Mouse (Mus musculus): ENCODE measurements around the gene Arhgef12. TPM values are rescaled to one million over a fixed set of nuclear protein-coding genes. Genes with fewer than 3 reads are reported as not detected.

The Arhgef12 gene
- total RNA-seq, 2 experiments from 2014 or later: 140 to 166 TPM

DNA sequence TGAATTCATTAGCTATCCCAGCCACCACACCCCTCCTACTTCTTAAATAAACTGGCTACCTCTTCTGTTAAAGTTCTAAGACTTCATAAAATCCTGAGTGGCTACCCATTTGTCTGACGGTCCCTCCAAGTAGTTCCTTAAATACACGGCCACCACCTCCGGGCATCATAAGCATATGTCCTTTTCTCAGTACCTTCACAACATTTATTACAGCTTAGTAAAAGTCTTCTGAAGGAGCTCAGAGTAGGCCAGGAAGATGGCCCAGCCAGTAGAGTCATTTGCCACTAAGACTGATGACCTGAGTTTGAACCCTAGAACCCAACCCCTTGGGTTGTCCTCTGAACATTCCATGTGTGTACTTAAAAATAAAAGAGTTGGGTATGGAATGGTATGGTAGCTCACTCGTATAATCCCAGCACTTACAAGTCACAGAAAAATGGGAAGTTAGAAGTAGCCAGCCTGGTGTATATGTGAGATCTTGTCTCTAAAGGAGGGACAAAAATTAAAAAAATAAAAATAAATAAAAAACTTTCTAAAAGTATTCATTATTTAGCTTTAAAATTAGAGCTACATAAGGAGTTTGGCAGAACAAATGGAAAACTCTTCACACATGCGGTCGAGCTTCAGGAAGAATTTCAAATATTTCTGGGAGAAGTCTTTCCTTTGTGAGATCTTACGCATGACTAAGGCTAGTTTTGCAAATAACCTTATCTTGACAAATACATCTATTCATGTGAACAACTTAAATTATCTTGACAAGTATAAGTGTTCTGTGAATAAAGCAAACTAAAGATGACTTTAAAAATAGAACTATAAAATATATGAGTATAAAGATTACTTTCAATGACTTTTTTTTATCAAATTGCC is 22.3 kb downstream of the Arhgef12 start:
- DNase-seq (ENCODE audit: low spot score): no peak
- intact Hi-C loops (cut with DNase I): loop anchor here (2.0 kb wide), 1 partner anchor 18 kb away; no protein-coding TSS in a partner anchor

DNA sequence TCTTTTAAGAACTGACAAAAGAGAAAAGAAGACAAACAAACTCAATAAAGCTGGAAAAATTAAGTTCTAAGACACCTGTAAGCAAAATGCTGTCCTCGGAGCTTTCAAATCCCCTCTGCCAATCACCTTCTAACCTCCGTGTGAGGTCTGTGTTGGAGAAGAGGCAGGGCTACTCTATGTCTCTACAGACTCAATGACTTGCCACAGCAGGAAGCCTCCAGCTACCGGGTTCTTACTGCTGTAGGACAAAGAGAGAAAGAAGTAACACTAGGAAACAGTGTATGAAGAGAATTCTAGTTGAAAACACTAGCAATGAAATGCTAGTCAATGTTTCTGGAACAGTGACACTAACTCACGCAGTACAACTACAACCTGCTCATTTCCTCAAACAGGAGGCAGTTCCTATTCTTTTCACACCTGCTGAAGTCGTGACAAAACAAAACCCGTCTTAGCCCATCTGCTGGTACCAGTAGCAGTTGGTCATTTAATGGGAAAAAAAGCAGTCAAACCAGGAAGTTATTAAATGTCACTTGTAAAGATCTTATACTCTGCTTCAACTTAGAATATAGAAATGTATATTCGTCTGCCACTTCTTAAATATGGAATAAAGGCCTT is 23.5 kb downstream of the Arhgef12 start:
- intact Hi-C loops (cut with DNase I): loop anchor here (2.0 kb wide), 1 partner anchor 19 kb away; no protein-coding TSS in a partner anchor
- no peak for DNase-seq (ENCODE audit: low spot score)

DNA sequence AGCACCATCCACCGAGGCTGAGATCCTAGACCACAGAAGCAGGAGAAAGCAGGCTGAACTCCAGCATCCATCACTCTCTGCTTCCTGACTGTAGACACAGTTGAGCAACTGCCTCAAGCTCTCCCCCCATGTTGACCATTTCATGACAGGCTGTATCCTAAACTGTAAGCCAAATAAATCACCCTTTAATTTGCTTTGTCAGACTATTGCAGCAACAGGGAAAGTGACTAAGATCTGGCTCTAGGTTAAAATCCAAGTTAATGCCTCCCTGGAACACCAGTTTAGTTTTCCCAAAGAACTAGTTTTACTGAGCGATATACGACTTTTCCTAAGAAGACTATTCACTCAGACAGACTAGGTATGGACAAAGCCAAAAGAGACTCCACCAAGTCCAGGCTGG is 28.3 kb downstream of the Arhgef12 start:
- intact Hi-C loops (cut with DNase I): no loop called here

DNA sequence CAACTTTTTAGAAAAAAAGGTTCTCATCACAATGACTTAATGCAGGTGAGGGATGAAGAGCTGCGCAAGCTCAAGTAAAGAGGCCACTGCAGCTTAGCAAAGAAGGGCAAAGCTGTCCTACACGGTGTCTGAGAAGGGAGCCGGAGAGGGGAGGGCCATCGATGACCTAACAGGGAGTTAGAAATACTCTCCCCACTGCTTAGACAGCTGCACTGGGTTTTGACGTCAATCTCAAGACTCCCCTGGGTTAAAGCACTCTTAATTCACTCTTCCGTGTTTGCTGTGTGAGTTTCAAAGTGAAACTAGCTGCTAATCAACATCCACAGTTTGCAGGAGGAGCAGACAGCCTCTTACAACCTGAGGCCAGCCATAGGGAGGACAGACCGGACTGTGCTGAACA is 30.9 kb downstream of the Arhgef12 start:
- intact Hi-C loops (cut with DNase I): no loop called here
- DNase-seq (ENCODE audit: low spot score): no peak

More for the DNA sequence above, 28.3 kb downstream of the Arhgef12 start:
- DNase-seq (ENCODE audit: low spot score): no peak

DNA sequence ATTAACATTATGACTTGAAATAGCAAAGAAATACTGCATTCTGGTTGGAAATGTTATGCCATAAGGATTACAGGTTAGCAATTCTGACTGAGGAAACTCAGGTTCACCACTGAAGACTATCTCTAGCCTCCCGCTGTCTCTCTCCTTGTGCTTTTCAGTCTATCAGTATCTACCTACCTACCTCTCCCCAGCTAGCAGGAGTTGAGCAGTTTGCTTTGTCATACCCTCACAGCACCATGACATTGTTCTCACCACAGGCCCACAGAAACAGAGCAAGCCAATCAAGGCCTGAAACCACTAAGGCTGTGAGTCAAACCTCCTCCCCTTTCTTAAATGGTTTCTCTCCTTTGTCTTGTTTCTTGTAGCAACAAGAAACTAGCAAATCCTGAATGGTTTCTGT is 32.4 kb downstream of the Arhgef12 start:
- intact Hi-C loops (cut with DNase I): no loop called here
- no peak for DNase-seq (ENCODE audit: low spot score)

DNA sequence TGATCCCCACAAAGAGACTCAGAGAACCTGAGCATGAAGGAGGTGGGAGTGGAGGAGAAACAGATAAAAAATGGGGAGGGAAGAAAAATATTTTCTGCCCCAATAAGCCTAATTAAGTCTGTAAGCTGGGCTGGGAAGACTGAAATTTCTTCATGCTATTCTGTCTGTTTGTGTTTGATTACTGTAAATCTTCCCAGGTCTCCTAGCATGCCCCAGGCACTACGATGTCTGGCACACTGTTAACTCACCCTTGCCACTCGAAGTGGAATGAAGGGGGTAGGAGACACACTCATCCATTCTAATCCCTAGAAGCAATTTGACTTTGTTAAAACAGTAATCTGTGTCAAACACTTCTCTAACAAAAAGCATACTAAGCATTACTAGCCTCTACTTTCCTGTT is 35.3 kb downstream of the Arhgef12 start:
- intact Hi-C loops (cut with DNase I): no loop called here

DNA sequence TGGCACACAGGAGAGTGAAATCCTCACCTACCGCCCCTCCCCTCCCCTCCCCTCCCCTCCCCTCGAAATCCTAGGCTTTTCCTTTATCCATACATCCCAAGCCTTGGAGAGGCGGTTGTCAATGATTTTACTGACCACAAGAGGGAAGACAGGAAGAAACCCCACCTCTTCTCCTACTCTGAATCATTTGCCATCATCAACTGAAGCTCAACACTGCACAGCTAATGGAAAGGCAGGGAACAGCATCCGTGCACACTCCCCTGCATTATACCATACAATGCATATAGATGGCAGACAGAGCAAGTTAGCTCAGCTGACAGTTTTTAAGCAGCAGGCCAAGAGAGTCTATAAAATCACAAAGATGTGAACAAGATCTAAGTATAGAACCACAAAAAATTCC is 35.9 kb downstream of the Arhgef12 start:
- intact Hi-C loops (cut with DNase I): no loop called here
- DNase-seq (ENCODE audit: low spot score): no peak

More for the DNA sequence above, 35.3 kb downstream of the Arhgef12 start:
- DNase-seq (ENCODE audit: low spot score): no peak

DNA sequence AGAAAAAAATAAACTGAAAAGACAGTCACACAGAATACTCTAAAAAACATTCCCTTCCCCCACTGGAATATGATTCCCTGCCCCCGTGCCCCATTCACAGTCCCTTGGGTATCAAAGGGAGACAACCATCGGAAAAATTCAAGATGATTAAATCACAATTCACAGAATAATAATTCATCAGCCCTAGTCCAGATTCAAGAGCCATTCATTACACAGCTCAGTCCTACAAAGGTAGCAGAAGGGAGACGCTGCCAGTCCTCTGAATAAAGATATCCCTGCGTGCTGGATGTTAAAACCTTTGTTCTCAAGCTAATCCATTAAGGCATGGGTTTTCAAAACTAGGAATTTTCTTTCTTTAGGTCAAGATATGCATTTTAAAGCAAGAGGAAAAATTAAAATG is 36.5 kb downstream of the Arhgef12 start:
- no peak for DNase-seq (ENCODE audit: low spot score)
- intact Hi-C loops (cut with DNase I): no loop called here

DNA sequence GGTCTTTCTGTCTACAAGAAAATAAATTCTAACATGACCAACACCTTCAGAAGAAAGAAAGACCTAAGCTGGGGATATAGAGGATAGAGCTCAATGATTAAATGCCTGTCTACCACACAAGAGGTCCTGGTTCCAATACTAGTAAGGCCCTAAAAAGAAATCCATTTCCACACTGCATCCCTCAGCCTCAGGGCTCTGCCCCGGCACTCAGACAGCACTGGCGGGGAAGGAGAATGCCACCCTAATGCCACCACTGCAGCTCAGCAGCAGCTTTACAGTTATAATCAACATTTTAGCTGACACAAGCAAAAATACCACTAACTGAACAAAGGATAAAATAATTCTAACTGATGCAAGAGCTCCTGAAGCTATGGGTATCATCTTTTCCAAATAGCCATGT is 36.9 kb downstream of the Arhgef12 start:
- intact Hi-C loops (cut with DNase I): no loop called here

DNA sequence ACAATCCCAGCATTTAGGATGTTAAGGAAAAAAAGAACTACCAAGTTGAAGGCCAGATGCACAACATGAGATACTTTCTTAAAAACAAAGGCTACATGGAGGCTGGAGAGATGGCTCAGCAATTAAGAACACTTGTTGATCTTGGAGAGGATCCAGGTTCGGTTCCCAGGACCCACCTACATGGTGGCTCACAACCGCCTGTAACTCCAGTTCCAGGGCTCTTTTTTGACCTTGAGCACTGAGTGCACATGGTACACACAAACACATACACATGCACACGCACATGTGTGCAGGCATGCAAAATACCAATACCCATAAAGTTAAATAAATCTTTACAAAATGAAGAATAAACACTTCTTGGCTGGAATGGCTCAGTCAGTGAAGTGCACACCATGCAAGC is 39.1 kb downstream of the Arhgef12 start:
- intact Hi-C loops (cut with DNase I): no loop called here

More for the DNA sequence above, 36.9 kb downstream of the Arhgef12 start:
- DNase-seq (ENCODE audit: low spot score): no peak

DNA sequence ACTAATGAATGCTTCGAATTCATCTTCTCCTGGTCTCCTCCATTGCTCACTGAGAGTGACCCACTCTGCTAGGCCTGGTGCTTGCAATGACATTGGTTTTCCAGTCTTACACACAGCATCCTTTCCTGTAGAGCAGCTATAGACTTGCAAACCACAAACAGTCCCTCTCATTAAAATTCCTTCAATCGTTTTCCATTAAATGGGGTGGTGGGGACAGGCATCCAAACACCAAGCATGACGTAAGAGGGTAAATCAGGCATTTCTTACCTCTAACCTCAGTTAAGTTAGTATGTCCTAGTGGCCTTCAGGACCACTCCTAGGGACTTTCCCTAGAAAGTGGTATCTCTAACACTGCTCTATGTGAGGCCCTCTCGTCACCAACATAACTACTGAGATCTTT is 41.8 kb downstream of the Arhgef12 start:
- DNase-seq (ENCODE audit: low spot score): no peak
- intact Hi-C loops (cut with DNase I): no loop called here

More for the DNA sequence above, 39.1 kb downstream of the Arhgef12 start:
- DNase-seq (ENCODE audit: low spot score): no peak

DNA sequence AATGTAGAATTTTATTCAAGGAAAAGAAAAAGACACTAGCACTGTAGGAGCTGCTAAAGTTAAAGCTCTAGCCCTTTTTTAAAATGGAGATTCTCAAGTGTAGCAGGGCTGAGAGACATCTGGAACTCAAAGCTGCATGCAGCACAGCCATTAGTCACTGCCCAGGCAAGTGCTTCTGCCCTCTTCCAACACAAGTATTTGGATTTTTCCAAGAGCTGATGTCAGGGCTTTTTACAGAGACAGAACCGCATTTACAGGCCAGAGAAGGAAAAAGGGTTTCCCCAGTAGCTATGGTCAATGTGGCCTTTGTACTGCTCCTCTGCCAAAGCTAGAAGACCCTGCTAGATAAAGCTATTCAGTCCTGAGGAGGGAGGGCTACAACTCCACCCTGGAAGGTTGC is 45.5 kb downstream of the Arhgef12 start:
- intact Hi-C loops (cut with DNase I): no loop called here
- DNase-seq (ENCODE audit: low spot score): no peak

DNA sequence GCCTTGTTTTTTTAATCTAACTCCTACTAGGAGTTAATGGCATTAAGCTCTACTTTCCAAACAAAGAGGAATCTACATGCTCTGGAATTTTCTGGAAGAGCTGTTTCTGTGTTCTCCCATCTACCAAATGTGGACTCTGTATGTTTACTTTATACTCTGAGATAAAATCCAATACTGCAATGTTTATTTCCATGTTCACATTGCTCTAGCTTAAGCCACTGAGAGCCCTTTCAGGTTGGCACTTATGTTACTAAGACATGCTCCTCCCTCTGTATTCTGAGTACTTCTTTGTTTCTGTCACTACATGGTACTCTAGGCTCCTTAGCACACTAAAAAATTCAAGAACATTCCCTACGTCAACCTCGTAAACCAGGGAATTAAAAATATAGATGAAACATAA is 56.6 kb downstream of the Arhgef12 start:
- intact Hi-C loops (cut with DNase I): no loop called here
- DNase-seq (ENCODE audit: low spot score): no peak

DNA sequence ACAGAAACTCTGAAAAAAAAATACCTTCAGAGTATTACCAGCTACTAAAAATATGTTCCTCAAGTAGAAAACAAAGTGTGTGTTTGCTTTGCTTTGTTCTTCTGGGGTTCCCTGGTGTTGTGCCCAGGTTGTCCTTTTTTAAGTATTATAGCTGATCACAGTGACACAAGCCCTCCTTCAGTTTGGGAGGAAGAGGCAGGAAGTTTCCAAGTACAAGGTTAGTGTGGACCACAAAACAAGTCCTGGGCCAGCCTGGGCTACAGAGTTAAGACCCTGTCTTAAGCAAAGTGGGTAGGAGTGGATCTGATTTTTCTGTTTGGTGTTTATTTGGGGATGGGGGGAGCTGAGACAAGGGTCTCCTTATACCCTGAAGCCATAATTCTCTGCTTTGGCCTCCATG is 62.6 kb downstream of the Arhgef12 start:
- intact Hi-C loops (cut with DNase I): no loop called here
- no peak for DNase-seq (ENCODE audit: low spot score)

DNA sequence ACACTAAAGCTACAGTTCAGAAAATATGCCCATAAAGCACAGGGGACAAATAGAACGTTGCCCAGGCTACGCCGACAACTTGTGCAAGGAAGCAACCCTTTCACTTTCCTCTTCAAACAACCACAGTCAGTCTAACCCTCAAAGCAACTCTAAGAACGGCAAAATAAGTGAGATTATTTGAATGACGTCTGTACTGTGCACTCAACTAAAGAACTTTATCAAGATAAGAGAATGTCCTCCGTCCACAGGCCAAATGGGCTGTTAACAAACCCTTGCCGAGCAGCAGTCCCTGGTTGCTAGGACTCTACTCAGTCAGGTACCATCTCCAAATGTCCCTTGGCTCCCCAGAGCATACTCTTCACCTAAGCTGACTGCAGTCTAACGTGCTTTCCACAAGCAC is 68.6 kb downstream of the Arhgef12 start:
- intact Hi-C loops (cut with DNase I): loop anchor here (5.0 kb wide), 1 partner anchor 54 kb away; no protein-coding TSS in a partner anchor
- DNase-seq (ENCODE audit: low spot score): no peak

DNA sequence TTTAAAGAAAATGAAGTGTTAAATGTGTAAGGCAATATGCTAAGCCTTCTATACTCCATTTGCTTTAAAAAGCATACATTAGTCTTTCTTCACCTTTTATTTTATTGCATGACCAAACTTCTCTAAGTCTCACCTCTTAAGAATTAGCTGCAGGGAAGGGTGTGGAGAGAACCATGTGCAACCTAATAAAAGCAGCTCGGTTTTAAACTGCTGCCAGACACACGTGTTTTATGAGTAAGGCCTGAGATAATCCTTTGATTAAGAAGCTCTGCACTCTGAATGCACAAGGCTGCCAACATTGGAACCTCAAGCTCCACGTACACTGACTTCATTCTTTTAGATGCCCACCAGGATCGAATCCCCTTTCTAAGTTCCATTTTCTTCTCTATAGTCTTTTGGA is 71.8 kb downstream of the Arhgef12 start:
- intact Hi-C loops (cut with DNase I): loop anchor here (5.0 kb wide), 1 partner anchor 57 kb away; no protein-coding TSS in a partner anchor
- no peak for DNase-seq (ENCODE audit: low spot score)

DNA sequence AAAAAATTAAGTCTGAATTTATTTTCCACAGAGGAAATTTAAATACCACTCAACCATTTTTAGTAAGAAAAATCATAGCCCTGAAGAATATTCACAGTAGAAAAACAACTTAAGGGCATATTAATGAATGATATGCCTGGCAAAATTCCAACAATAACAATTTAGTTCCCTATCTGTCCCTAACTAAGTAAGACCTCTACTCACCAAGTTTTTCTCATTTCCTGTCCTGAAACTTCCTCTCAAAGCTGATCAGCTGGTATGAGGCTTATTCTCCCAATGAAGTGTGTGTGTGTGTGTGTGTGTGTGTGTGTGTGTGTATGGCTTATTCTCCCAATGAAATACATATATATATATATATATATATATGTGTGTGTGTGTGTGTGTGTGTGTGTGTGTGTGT is 72.8 kb downstream of the Arhgef12 start:
- no peak for DNase-seq (ENCODE audit: low spot score)
- intact Hi-C loops (cut with DNase I): no loop called here

DNA sequence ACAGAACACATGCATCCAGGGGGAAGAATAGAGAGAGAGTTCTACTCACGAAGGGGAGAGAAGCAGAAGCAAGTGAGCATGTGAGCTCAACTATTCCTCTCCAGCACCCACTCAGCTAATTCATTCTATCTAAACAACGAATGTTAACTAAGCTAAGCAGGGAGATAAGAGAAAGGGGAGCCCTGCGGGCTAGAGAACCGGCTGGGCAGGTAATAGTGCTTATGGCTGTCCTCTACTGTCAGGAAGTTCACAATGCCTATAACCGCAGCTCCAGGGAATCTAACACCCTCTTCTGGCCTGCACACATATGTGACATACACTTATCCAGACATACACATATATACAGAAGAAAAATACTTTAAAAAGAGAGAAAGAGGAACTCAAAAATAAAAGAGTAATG is 79.3 kb downstream of the Arhgef12 start:
- intact Hi-C loops (cut with DNase I): no loop called here
- no peak for DNase-seq (ENCODE audit: low spot score)

DNA sequence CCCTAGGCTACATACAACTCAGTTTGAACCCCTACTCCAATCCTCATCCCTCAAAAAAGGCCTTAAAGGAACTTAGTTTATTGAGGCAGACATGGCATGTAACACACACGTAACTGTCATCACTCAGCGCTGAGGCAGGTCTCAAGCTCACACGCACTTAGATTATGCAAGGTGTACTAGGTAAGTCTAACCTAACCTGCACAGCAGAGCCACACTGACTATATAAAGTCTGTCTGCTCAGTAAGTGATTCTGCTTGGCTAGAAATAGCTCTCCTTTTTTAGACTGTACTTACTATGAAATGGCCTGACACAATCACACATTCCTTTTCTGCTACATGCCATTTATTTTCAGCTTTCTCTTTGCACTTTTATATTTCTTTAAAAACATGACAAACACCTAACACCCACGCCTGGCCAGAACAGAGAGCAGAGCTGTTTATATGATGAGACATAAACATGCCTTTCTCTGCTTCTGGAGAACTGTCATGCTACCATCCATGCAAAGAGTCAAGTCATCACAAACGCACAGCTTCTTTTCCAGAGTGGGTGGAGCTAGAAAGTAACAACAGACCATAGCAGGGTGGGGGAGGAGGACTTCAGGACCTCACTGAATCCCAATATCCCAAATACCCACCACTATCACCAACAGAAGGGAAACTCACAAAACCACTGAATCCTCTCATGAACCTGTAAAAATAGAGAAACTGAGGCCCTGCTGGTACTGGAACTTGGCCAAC is 85.4 kb downstream of the Arhgef12 start:
- no peak for DNase-seq (ENCODE audit: low spot score)
- intact Hi-C loops (cut with DNase I): no loop called here

DNA sequence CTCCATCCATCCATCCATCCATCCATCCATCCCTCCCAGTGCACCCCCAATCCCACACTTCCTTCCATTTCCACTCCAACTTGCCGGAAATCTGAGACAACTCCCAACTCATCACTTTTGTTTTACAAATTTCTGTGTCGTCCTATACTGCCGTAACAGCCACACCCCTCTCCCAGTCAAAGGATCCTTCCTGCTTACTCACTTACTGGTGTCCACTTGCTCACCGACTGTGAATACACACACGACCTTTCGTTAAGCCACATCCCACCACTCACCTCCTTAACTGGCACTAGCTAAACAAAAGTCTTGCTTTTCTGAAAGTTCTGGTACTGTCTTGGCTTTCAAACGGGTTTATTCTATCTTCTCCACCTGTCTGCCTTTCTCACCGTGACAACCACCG is 87.4 kb downstream of the Arhgef12 start:
- DNase-seq (ENCODE audit: low spot score): no peak
- intact Hi-C loops (cut with DNase I): no loop called here

DNA sequence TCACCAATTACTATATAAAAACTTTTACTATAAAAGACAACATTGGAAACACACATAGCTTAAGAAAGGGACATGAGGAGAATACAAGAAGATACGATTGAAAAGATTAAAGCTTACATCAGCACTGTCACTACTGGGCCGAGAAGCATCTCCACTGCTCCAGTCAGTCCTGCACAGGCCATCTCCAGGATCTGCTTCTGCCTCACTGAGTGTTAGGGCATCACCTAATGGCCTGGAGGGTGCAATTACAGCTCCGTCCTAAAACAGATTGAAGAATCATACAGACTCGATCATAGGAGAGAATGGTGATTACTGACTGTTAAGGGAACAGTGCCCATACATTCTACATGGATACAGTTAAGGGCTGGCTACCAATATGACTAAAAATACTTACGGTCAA is 91.3 kb downstream of the Arhgef12 start:
- intact Hi-C loops (cut with DNase I): no loop called here
- no peak for DNase-seq (ENCODE audit: low spot score)
